Mouse (Mus musculus): Measurements from ENCODE around the gene 1700049E17Rik2. TPM values are rescaled to one million over a fixed set of nuclear protein-coding genes. Genes with fewer than 3 reads are reported as not detected.
"Not testable (repeated sequence)": the region's sequence is repeated elsewhere in the genome, so short reads cannot be mapped to it uniquely, and the experiment has no call there.

Gene 1700049E17Rik2
- under 1 TPM in 1 of 4 experiments, not detected in 3; 0.41 TPM for total RNA-seq (2022)

DNA sequence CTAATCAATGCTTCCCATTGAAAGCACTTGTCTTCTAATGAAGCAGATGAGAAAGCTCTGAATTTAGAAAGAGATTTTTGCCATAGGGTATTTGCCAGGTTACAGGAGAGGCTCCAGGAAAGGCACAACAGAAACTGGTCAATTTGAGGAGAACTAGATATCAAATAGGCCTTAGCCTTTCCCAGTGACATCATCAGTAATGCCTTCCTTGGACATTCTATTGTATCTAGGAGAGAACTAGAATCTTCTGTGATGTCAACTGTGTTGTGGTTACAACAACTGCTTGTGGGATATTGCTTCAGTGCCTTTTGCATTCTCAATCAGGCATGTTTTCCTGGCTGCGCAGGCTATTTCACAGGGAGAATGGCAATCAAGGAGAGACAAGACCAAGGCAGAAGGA, at the start of gene 1700049E17Rik2:
1700049E17Rik2 (plus strand) TSS at position 301 of the 400 bp plus-strand sequence.
- DNase-seq (ENCODE audit: low spot score): not testable (repeated sequence)

DNA sequence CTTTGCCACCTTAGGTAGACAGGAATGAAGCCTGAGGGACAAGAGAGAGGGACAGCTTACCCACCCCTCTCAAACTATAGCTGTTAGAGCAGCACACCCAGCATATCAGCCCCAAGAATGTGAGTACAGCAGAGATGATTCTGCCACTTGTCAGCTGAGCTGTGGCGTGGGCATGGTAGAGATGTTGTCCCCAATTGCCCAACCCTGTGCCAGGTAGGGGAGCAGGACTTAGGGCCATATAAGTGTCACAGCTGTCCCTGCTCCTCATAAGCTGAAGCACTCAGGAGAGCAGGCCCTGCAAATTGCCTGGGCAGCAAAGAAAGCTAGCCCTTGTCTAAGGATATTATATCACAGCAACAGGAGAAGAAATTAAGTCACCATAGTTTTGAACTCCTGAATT, 48.3 kb upstream of the 1700049E17Rik2 start:
- DNase-seq (ENCODE audit: low spot score): not testable (repeated sequence)

DNA sequence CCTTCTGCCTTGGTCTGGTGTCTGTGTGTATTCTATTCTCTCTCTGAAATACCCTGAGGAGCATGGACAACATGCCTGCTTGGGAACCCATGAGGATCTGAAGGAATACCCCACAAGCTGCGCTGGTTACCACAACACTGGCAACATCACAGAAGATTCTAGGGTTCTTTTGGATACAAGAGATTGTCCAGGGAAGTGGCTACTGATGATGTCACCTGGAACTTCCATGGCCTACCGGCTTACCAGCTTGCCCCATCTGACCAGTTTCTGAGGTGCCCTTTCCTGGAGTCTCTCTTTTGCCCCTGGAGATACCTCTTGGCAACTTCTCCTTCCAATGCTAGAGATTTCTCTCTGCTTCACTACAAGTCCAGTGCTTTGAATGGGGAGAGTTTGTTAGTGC, 17.5 kb upstream of the 1700049E17Rik2 start, which contains the start of gene Gm7970:
Gm7970 (minus strand) TSS at position 101 of the 400 bp plus-strand sequence.
- not testable (repeated sequence) for DNase-seq (ENCODE audit: low spot score)

DNA sequence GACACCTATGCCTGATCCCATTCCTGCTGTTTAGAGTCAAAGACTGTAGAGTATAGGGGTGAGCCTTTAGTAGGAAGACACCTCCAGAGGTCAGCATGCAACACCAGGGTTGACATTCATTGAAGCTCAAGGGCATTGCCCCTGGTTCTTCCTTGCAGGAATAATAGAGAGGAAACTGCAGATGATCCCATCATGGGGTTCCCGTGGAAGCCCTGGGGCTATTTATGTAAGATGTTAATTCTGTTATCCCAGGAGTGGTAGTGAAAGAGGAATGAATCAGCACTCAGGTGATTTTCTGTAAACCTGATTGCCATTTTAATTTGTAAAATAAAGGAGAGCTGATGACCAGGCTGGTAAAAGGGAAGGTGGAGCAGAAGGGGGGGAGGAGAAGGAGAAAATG, 13.3 kb downstream of the 1700049E17Rik2 start:
- not testable (repeated sequence) for DNase-seq (ENCODE audit: low spot score)

DNA sequence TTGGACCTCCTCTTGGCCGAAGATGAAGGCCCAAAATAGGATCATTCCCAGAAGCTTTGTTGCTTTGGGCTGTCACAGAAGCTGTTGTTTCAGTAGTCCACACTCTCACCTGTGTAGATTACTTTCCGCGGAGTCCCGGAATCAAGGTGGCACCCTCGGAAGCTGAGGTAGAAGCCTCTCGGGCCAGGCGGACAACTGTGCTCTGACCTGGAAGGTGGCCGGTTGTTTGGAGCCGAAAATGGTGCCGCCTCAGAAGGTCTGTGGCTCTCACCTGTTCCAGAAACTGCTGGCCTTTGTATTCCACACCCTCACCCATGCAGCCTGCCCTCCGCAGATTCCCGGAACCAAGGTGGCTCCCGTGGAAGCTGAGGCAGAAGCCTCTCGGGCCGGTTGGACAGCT, 27.9 kb downstream of the 1700049E17Rik2 start:
- DNase-seq (ENCODE audit: low spot score): not testable (repeated sequence)

DNA sequence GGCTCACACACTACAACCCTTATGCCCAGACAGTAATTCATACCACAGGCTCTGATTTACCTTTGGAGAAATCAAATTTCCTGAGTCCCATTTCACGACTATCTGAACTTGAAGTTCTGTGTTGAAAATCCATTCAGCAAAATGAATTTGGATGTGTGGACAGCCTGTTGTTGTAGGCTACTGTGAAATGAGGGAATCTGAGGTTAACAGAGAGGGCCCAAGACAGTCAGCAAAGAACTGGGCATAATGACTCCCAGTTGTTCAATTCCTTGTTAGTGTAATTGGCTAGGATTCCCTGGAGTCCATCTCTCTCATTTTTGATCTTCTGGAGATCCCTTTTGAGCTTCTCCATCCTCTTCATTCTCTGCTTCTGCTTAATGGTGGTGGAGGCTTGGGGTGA, 37.7 kb downstream of the 1700049E17Rik2 start:
- DNase-seq (ENCODE audit: low spot score): peak; percentile 14

DNA sequence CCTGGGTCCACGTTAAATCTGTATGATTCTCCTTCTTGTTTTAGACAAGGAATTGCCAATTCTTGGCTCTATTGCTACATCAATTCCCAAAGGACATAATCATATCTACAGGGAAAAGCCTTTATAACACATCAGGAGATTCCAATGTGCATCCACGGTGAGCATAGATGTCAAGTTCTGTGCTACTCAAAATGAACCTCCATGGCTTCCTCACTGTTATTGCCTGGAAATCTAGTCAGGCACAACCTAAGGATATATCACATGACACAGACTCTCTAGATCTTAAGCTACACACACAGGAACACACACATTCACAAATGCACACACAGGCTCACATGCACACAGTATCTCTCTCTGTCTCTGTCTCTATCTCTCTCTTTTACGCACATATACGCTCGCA, 49.5 kb downstream of the 1700049E17Rik2 start:
- not testable (repeated sequence) for DNase-seq (ENCODE audit: low spot score)

DNA sequence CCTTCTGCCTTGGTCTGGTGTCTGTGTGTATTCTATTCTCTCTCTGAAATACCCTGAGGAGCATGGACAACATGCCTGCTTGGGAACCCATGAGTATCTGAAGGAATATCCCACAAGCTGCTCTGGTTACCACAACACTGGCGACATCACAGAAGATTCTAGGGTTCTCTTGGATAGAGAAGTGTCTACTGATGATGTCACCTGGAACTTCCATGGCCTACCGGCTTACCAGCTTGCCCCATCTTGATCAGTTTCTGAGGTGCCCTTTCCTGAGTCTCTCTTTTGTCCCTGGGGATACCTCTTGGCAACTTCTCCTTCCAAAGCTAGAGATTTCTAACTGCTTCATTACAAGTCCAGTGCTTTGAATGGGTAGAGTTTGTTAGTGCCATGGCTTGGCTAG, 51.5 kb downstream of the 1700049E17Rik2 start, which contains the start of gene Gm3072:
Gm3072 (minus strand) TSS at position 101 of the 400 bp plus-strand sequence.
- not testable (repeated sequence) for DNase-seq (ENCODE audit: low spot score)

DNA sequence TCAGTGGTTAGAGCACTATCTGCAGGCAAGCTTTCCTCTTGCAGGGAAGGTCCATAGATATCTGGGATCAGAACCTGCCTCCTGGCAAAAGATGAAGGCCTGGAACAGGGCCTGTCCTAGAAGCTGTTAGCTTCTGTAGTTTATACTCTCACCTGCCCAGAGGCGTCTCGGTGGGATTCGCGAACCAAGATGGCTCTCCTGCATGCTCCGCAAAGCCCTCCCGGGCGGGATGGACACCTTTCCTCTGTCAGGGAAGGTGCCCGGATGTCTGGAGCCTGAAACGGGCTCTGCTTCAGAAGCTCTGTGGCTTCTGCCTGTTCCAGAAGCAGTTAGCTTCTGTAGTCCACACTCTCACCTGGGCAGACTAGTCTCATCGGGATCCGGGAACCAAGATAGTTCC, 57.1 kb downstream of the 1700049E17Rik2 start:
- not testable (repeated sequence) for DNase-seq (ENCODE audit: low spot score)

Other genes with a start within 250 kb of the 1700049E17Rik2 start
- not detected for gene Gm5798, start 224.6 kb upstream of the 1700049E17Rik2 start, total RNA-seq (2022)
- gene Gm7945, start 186.8 kb upstream of the 1700049E17Rik2 start, total RNA-seq (2022): not detected
- not detected for gene Gm6482, start 164.9 kb upstream of the 1700049E17Rik2 start, total RNA-seq (2022)
- not detected for gene Gm7954, start 119.7 kb upstream of the 1700049E17Rik2 start, total RNA-seq (2022)
- not detected for gene Gm3486, start 83.7 kb upstream of the 1700049E17Rik2 start, total RNA-seq (2022)
- not detected for gene Gm7970, start 17.6 kb upstream of the 1700049E17Rik2 start, total RNA-seq (2022)
- not detected for gene Gm3072, start 51.4 kb downstream of the 1700049E17Rik2 start, total RNA-seq (2022)
- not detected for gene Gm3676, start 73.3 kb downstream of the 1700049E17Rik2 start, total RNA-seq (2022)
- gene Gm8068, start 128.7 kb downstream of the 1700049E17Rik2 start, total RNA-seq (2022): not detected
- not detected for gene Gm7929, start 177.4 kb downstream of the 1700049E17Rik2 start, total RNA-seq (2022)
- gene Gm47189, start 199.2 kb downstream of the 1700049E17Rik2 start, total RNA-seq (2022): not detected